Mouse (Mus musculus): ENCODE data around the gene Cdkn2c. TPM values are rescaled to one million over a fixed set of nuclear protein-coding genes. Genes with fewer than 3 reads are reported as not detected.
A peak's percentile ranks its signal among the peaks of the same experiment; 100 is the strongest.

The Cdkn2c gene
- polyA plus RNA-seq, 1 experiment from 2014 or later: 6.1 TPM

- Histone ChIP-seq H3K4me1 (ENCODE audit: control insufficient read depth, insufficient read depth, low read length) (0 out of 2 replicates have a peak, but pooled peaks cover 2% of the 10 kb centered on the region), H3K4me3 (ENCODE audit: low read depth, low read length) (no peak overlapping the region), H3K9me3 (replicated peaks; ENCODE audit: control insufficient read depth, low read length) (no peaks in the 10 kb centered on the region), H3K36me3 (ENCODE audit: control insufficient read depth, insufficient read depth, low read length) (no peaks in the 10 kb centered on the region), H3K27me3 (ENCODE audit: control insufficient read depth, insufficient read depth, low read length) (no peaks in the 10 kb centered on the region), H3K27ac (ENCODE audit: low read depth, low read length) (no peak overlapping the region), H3K9ac (ENCODE audit: low read depth, low read length) (no peak overlapping the region), H3K4me2 (no peak overlapping the region)
- ATAC-seq (replicated peaks; ENCODE audit: insufficient number of reproducible peaks, low FRiP score, low TSS enrichment): no peak
- WGBS (ENCODE audit: insufficient replicate concordance): 73% methylated on average over 2 of the region's 2 CpGs
Measured at GRCm38 (mm10) chr4:109674097-109674496, 7.1 kb upstream of the Cdkn2c start.

DNA sequence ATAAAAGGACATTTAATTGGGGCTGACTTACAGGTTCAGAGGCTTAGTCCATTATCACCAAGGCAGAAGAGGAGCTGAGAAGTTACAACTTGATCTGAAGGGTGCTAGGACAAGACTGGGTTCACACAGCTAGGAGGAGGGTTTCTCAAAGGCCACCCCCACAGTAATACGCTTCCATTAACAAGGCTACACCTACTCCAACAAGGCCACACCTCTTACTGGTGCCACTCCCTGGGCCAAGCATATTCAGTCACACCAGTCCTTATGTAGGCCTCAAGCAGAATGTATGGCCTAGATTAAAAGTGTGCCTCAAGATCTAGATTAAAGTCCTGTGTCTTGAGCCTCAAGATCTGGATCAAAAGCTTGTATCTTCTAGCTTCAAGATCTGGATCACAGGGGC lies 5.0 kb upstream of the Cdkn2c start:
- H3K27me3 ChIP-seq (ENCODE audit: control insufficient read depth, insufficient read depth, low read length): no peaks in the 10 kb centered on the region
- no peak overlapping the region for H3K9ac ChIP-seq (ENCODE audit: low read depth, low read length)
- H3K4me1 ChIP-seq (ENCODE audit: control insufficient read depth, insufficient read depth, low read length): no peaks in the 10 kb centered on the region
- ATAC-seq (replicated peaks; ENCODE audit: insufficient number of reproducible peaks, low FRiP score, low TSS enrichment): no peak
- H3K4me2 ChIP-seq: no peak overlapping the region
- no peaks in the 10 kb centered on the region for H3K9me3 ChIP-seq (replicated peaks; ENCODE audit: control insufficient read depth, low read length)
- H3K36me3 ChIP-seq (ENCODE audit: control insufficient read depth, insufficient read depth, low read length): no peaks in the 10 kb centered on the region
- 56% methylated on average over 1 of the region's 1 CpGs for WGBS (ENCODE audit: insufficient replicate concordance)
- H3K27ac ChIP-seq (ENCODE audit: low read depth, low read length): no peak overlapping the region
- H3K4me3 ChIP-seq (ENCODE audit: low read depth, low read length): no peak overlapping the region

- WGBS (ENCODE audit: insufficient replicate concordance): 74% methylated on average over 2 of the region's 2 CpGs
- Histone ChIP-seq H3K4me3 (ENCODE audit: low read depth, low read length) (no peak overlapping the region), H3K36me3 (ENCODE audit: control insufficient read depth, insufficient read depth, low read length) (no peaks in the 10 kb centered on the region), H3K9me3 (replicated peaks; ENCODE audit: control insufficient read depth, low read length) (no peaks in the 10 kb centered on the region), H3K9ac (ENCODE audit: low read depth, low read length) (no peak overlapping the region), H3K27me3 (ENCODE audit: control insufficient read depth, insufficient read depth, low read length) (peaks cover under 1% of the 10 kb centered on the region; the same call in 1 of the 2 replicates), H3K4me2 (no peak overlapping the region), H3K27ac (ENCODE audit: low read depth, low read length) (no peak overlapping the region), H3K4me1 (ENCODE audit: control insufficient read depth, insufficient read depth, low read length) (no peaks in the 10 kb centered on the region; the same call in 1 of the 2 replicates)
- ATAC-seq (replicated peaks; ENCODE audit: insufficient number of reproducible peaks, low FRiP score, low TSS enrichment): no peak
Measured at GRCm38 (mm10) chr4:109670213-109670612, 3.2 kb upstream of the Cdkn2c start.

DNA sequence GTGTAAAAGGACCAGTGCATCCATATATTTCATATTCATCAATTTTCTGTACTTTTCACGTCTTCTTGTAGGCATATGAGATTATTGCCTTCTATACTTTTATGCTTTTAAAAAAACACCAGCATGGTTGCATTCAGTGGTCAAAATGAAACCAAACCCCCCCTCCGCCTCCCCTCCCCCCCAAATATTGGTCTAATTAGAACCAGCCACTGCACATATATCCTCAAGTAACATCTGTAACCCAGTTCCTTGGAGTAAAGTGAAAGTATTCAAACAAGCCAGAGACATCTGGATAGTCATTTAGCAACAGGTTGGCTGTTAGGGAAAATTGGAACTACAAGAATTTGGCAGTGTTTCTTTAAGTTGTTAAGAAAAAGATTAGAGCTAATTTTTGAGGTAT lies 529 bp upstream of the Cdkn2c start:
- no peaks in the 10 kb centered on the region for H3K9me3 ChIP-seq (replicated peaks; ENCODE audit: control insufficient read depth, low read length)
- no peak overlapping the region for H3K27ac ChIP-seq (ENCODE audit: low read depth, low read length)
- H3K4me1 ChIP-seq (ENCODE audit: control insufficient read depth, insufficient read depth, low read length): no peaks in the 10 kb centered on the region; the same call in 1 of the 2 replicates
- H3K4me2 ChIP-seq: peak overlapping the region; percentile 99
- H3K4me3 ChIP-seq (ENCODE audit: low read depth, low read length): peak overlapping the region; percentile 58
- 62% methylated on average over 2 of the region's 2 CpGs for WGBS (ENCODE audit: insufficient replicate concordance)
- no peaks in the 10 kb centered on the region for H3K36me3 ChIP-seq (ENCODE audit: control insufficient read depth, insufficient read depth, low read length)
- no peak for ATAC-seq (replicated peaks; ENCODE audit: insufficient number of reproducible peaks, low FRiP score, low TSS enrichment)
- peaks cover 13% of the 10 kb centered on the region for H3K27me3 ChIP-seq (ENCODE audit: control insufficient read depth, insufficient read depth, low read length)
- H3K9ac ChIP-seq (ENCODE audit: low read depth, low read length): peak overlapping the region; percentile 81

DNA sequence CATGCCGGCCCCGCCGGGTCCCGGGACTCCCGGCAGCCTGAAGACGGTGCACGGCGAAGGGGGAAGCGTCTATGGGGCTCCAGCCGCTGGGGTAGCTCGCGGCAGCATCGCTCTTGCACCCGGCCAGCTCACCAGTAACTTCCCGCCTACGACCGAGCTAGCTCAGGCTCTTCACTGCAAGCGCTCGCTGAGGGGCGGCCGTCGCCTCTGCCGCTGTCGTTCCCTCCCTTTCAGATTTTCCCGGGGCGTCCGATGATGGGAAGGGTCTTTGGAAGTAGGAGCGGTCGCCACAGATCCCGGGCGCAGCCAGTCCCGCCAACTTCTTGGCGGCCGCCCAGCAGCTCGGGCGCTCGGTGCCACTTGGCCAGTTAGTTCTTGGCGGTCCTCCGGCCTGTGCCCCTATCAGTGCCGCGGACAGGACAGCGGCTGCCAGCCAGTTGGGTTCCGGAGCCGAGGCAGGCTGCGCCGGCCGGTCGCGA lies 968 bp downstream of the Cdkn2c start:
- Histone ChIP-seq H3K9me3 (replicated peaks; ENCODE audit: control insufficient read depth, low read length) (no peaks in the 10 kb centered on the region), H3K36me3 (ENCODE audit: control insufficient read depth, insufficient read depth, low read length) (no peaks in the 10 kb centered on the region), H3K27ac (ENCODE audit: low read depth, low read length) (peak overlapping the region; percentile 87), H3K4me3 (ENCODE audit: low read depth, low read length) (peak overlapping the region; percentile 58), H3K9ac (ENCODE audit: low read depth, low read length) (peak overlapping the region; percentile 81), H3K27me3 (ENCODE audit: control insufficient read depth, insufficient read depth, low read length) (peaks cover 25% of the 10 kb centered on the region), H3K4me1 (ENCODE audit: control insufficient read depth, insufficient read depth, low read length) (no peaks in the 10 kb centered on the region; the same call in 1 of the 2 replicates), H3K4me2 (peak overlapping the region; percentile 99)
- WGBS (ENCODE audit: insufficient replicate concordance): under 1% methylated on average over 36 of the region's 49 CpGs
- peak; percentile 37 for ATAC-seq (replicated peaks; ENCODE audit: insufficient number of reproducible peaks, low FRiP score, low TSS enrichment)

DNA sequence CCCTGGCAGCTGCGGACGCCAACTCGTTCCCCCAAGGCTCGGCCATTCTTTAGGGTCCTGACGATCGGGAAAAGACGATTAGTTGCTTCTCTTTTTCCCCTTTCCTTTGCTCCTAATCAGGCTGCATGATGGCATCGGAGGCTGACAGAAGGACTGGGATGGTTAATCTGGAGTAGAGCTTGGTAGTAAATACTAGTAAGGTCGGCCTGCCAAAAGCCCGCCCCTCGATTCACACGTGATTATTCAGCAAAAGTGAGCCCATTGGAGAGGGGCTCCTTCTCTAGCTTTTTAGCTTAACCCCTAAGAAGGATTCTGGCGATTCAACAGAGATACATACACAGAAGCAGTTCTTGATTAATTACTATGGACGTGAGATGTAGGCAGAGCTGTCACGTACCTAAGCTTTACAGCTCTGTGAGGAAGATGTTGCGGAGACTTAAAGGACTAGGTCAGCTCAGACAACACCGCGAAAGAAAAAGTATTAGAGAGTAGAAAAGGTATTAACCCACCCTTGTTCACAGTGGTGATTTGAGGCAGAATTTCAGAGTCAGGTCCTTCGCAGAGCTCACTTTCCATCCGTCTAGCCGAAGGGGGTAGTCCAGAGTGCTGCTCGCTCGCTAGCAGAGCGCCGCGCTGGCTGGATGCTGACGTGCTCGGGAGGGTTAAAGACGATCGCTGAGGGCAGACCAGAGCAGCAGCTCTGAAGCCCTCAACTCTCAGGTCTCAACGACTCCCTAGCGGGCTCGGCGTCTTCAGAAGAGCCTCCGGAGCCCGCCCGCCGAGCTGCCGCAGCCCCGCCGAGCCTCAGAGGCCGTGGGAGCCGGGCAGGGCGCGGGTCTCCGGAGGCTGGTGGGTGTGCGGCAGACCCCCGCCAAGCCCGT lies 1.6 kb downstream of the Cdkn2c start:
- Histone ChIP-seq H3K9ac (ENCODE audit: low read depth, low read length) (peak overlapping the region; percentile 81), H3K4me2 (peak overlapping the region; percentile 99), H3K4me1 (ENCODE audit: control insufficient read depth, insufficient read depth, low read length) (no peaks in the 10 kb centered on the region; the same call in 1 of the 2 replicates), H3K27ac (ENCODE audit: low read depth, low read length) (peak overlapping the region; percentile 87), H3K4me3 (ENCODE audit: low read depth, low read length) (peak overlapping the region; percentile 58), H3K27me3 (ENCODE audit: control insufficient read depth, insufficient read depth, low read length) (peaks cover 29% of the 10 kb centered on the region), H3K9me3 (replicated peaks; ENCODE audit: control insufficient read depth, low read length) (no peaks in the 10 kb centered on the region), H3K36me3 (ENCODE audit: control insufficient read depth, insufficient read depth, low read length) (no peaks in the 10 kb centered on the region)
- under 1% methylated on average over 48 of the region's 49 CpGs for WGBS (ENCODE audit: insufficient replicate concordance)
- peak; percentile 59; the same call in 1 of the 2 replicates for ATAC-seq (replicated peaks; ENCODE audit: insufficient number of reproducible peaks, low FRiP score, low TSS enrichment)

DNA sequence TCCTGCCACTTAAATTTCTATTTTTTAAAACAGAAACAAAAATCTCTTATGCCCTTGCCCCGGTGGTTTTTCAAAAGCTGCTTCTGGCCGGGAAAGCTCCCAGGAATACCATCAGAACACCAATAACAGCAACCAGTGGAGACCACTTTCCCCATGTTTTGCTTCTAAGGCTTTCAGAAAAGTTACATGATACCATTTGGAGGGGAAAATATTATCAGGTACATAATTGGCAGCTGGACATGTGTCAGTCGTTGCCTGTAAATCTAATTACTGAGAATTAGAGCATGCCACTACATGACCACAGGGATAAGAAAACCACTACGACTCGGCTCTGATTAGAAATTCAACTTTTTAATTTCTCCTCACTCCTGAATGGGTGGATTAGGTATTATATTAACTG lies 2.9 kb downstream of the Cdkn2c start:
- WGBS (ENCODE audit: insufficient replicate concordance): 12% methylated on average over 5 of the region's 5 CpGs
- H3K4me2 ChIP-seq: peak overlapping the region; percentile 99
- no peaks in the 10 kb centered on the region; the same call in 1 of the 2 replicates for H3K4me1 ChIP-seq (ENCODE audit: control insufficient read depth, insufficient read depth, low read length)
- H3K36me3 ChIP-seq (ENCODE audit: control insufficient read depth, insufficient read depth, low read length): no peaks in the 10 kb centered on the region
- H3K4me3 ChIP-seq (ENCODE audit: low read depth, low read length): peak overlapping the region; percentile 12
- no peak for ATAC-seq (replicated peaks; ENCODE audit: insufficient number of reproducible peaks, low FRiP score, low TSS enrichment)
- H3K27me3 ChIP-seq (ENCODE audit: control insufficient read depth, insufficient read depth, low read length): peaks cover 38% of the 10 kb centered on the region
- H3K9ac ChIP-seq (ENCODE audit: low read depth, low read length): no peak overlapping the region
- no peak overlapping the region for H3K27ac ChIP-seq (ENCODE audit: low read depth, low read length)
- no peaks in the 10 kb centered on the region for H3K9me3 ChIP-seq (replicated peaks; ENCODE audit: control insufficient read depth, low read length)

DNA sequence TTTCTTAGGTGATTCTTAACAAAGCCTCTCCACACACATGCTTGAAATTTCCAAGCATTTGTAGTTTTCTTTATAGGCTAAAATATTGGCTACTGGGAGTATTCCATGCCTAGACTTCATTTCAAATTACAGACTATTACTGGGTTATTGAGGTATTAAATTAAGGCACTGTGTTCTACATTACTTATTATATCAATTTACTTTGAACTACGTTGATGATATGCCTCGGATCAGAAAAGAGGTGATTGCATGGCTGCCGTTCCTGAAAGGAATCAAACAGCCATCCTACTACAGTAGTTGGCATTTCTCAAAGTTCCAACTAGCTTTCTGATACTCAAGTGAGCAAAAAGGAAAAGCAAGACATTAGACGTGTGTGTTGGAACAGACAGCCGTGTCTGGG lies 4.7 kb downstream of the Cdkn2c start:
- H3K36me3 ChIP-seq (ENCODE audit: control insufficient read depth, insufficient read depth, low read length): no peaks in the 10 kb centered on the region
- no peak for ATAC-seq (replicated peaks; ENCODE audit: insufficient number of reproducible peaks, low FRiP score, low TSS enrichment)
- no peak overlapping the region for H3K27ac ChIP-seq (ENCODE audit: low read depth, low read length)
- H3K9me3 ChIP-seq (replicated peaks; ENCODE audit: control insufficient read depth, low read length): no peaks in the 10 kb centered on the region
- H3K4me1 ChIP-seq (ENCODE audit: control insufficient read depth, insufficient read depth, low read length): no peaks in the 10 kb centered on the region; the same call in 1 of the 2 replicates
- no peak overlapping the region for H3K4me2 ChIP-seq
- no peak overlapping the region for H3K4me3 ChIP-seq (ENCODE audit: low read depth, low read length)
- peaks cover 55% of the 10 kb centered on the region for H3K27me3 ChIP-seq (ENCODE audit: control insufficient read depth, insufficient read depth, low read length)
- no peak overlapping the region for H3K9ac ChIP-seq (ENCODE audit: low read depth, low read length)
- 19% methylated on average over 5 of the region's 5 CpGs for WGBS (ENCODE audit: insufficient replicate concordance)

All from heart, embryonic 11.5 days (tissue).